Mouse (Mus musculus) MEL (cell line): ENCODE measurements at regions not wholly inside any gene's neighbourhood (a gene's known extent, or its start where the extent isn't known, plus 50 kb on each side); places are given as distances from the start of the nearest gene placed in this dataset.

Experiments
- DNase-seq: peaks from one replicate; pipeline ENCODE4 v3.0.0; 2011; ENCODE audit warnings: low read depth, low spot score
- H3K27ac ChIP-seq: 2 replicates; pipeline ENCODE4 v1.5.1; 2012; ENCODE audit warnings: low read depth, mild to moderate bottlenecking, control low read depth, low read length, moderate library complexity; ENCODE audit not compliant: control insufficient read depth
- H3K27me3 ChIP-seq, 2 experiments: fragments of 150-350 bp in 1 of 2; sonication (generic) in 1 of 2; 2 replicates each; pipeline ENCODE4 v1.6.1; 2012; ENCODE audit warnings: low read length in 2 of 2, mild to moderate bottlenecking in 2 of 2, improper control_type of control experiment in 1 of 2, moderate library complexity in 1 of 2; ENCODE audit not compliant: insufficient read depth in 2 of 2, control insufficient read depth in 1 of 2
- H3K36me3 ChIP-seq, 2 experiments: 2 replicates each; pipeline ENCODE4 v1.6.1; 2012 to 2014; ENCODE audit warnings: low read length in 2 of 2, improper control_type of control experiment in 1 of 2, inconsistent platforms in 1 of 2, mild to moderate bottlenecking in 1 of 2; ENCODE audit not compliant: insufficient read depth in 2 of 2, control insufficient read depth in 1 of 2
- H3K4me1 ChIP-seq, 2 experiments: fragments of 150-350 bp in 1 of 2; sonication (generic) in 1 of 2; 2 replicates each; pipeline ENCODE4 v1.6.1; 2012; ENCODE audit warnings: low read length in 2 of 2, improper control_type of control experiment in 1 of 2, mild to moderate bottlenecking in 1 of 2; ENCODE audit not compliant: insufficient read depth in 2 of 2, control insufficient read depth in 1 of 2
- H3K4me3 ChIP-seq, 2 experiments: fragments of 150-350 bp in 1 of 2; sonication (generic) in 1 of 2; 2 replicates each; pipeline ENCODE4 v1.5.1; 2012; ENCODE audit warnings: low read depth in 2 of 2, low read length in 2 of 2, mild to moderate bottlenecking in 2 of 2, moderate library complexity in 2 of 2, control low read depth in 1 of 2, improper control_type of control experiment in 1 of 2; ENCODE audit not compliant: control insufficient read depth in 1 of 2, insufficient read depth in 1 of 2
- H3K79me2 ChIP-seq: 2 replicates; pipeline ENCODE4 v1.6.1; 2012; ENCODE audit warnings: mild to moderate bottlenecking, low read length, moderate library complexity; ENCODE audit not compliant: control insufficient read depth, poor library complexity, insufficient read depth
- H3K9ac ChIP-seq: 2 replicates; pipeline ENCODE4 v1.6.1; 2012; ENCODE audit warnings: low read depth, mild to moderate bottlenecking, control low read depth, low read length, moderate library complexity; ENCODE audit not compliant: control insufficient read depth, poor library complexity, severe bottlenecking
- H3K9me3 ChIP-seq: fragments of 150-350 bp; sonication (generic); replicated peaks from 2 replicates; pipeline ENCODE4 v1.6.1; 2012; ENCODE audit warnings: mild to moderate bottlenecking, low read length, improper control_type of control experiment, moderate library complexity; ENCODE audit not compliant: insufficient read depth
- CHD2 ChIP-seq: IDR thresholded peaks from 2 replicates; pipeline ENCODE4 v1.6.1; 2011; ENCODE audit warnings: low read length, improper control_type of control experiment
- CTCF ChIP-seq, 3 experiments: IDR thresholded peaks in 2 of 3; conservative IDR thresholded peaks in 1 of 3; 2 replicates each; pipeline ENCODE4 v1.5.1; 2011 to 2012; ENCODE audit warnings: low read length in 3 of 3, low read depth in 2 of 3, mild to moderate bottlenecking in 2 of 3, improper control_type of control experiment in 1 of 3, inconsistent platforms in 1 of 3, mixed read lengths in 1 of 3, moderate library complexity in 1 of 3; ENCODE audit not compliant: control insufficient read depth in 1 of 3, insufficient read depth in 1 of 3, poor library complexity in 1 of 3, severe bottlenecking in 1 of 3
- ELF1 ChIP-seq: IDR thresholded peaks from 2 replicates; pipeline ENCODE4 v1.6.1; 2014; ENCODE audit warnings: low read depth, mild to moderate bottlenecking, inconsistent platforms, low read length, improper control_type of control experiment, moderate library complexity
- HCFC1 ChIP-seq: IDR thresholded peaks from 2 replicates; pipeline ENCODE4 v1.6.1; 2012; ENCODE audit warnings: low read depth, mild to moderate bottlenecking, inconsistent platforms, low read length, improper control_type of control experiment, moderate library complexity
- JUND ChIP-seq: IDR thresholded peaks from 2 replicates; pipeline ENCODE4 v1.6.1; 2011; ENCODE audit warnings: low read depth, mild to moderate bottlenecking, improper control_type of control experiment, low read length
- KAT2A ChIP-seq: conservative IDR thresholded peaks from 2 replicates; pipeline ENCODE4 v1.6.1; 2012; ENCODE audit warnings: low read depth, low read length, improper control_type of control experiment, inconsistent platforms
- MAX ChIP-seq: IDR thresholded peaks from 2 replicates; pipeline ENCODE4 v1.6.1; 2011; ENCODE audit warnings: low read length, improper control_type of control experiment
- MYC ChIP-seq: IDR thresholded peaks from 2 replicates; pipeline ENCODE4 v1.6.1; 2011; ENCODE audit warnings: low read depth, mild to moderate bottlenecking, low read length, improper control_type of control experiment, moderate library complexity
- NELFE ChIP-seq: IDR thresholded peaks from 2 replicates; pipeline ENCODE4 v1.6.1; 2011; ENCODE audit warnings: low read depth, low read length, improper control_type of control experiment
- POLR2A ChIP-seq, 2 experiments: IDR thresholded peaks; 2 replicates each; pipeline ENCODE4 v1.6.1; 2011 to 2012; ENCODE audit warnings: low read length in 2 of 2, mild to moderate bottlenecking in 2 of 2, control low read depth in 1 of 2, improper control_type of control experiment in 1 of 2, low read depth in 1 of 2, moderate library complexity in 1 of 2; ENCODE audit not compliant: control insufficient read depth in 1 of 2, insufficient read depth in 1 of 2, poor library complexity in 1 of 2
- POLR2AphosphoS2 ChIP-seq: IDR thresholded peaks from 2 replicates; pipeline ENCODE4 v1.6.1; 2011; ENCODE audit warnings: low read length, improper control_type of control experiment
- RAD21 ChIP-seq: IDR thresholded peaks from 2 replicates; pipeline ENCODE4 v1.6.1; 2011; ENCODE audit warnings: mild to moderate bottlenecking, low read depth, low read length, improper control_type of control experiment
- RCOR1 ChIP-seq: IDR thresholded peaks from 2 replicates; pipeline ENCODE4 v1.6.1; 2012; ENCODE audit warnings: low read depth, mild to moderate bottlenecking, inconsistent platforms, low read length, improper control_type of control experiment
- SMC3 ChIP-seq: IDR thresholded peaks from 2 replicates; pipeline ENCODE4 v1.6.1; 2011; ENCODE audit warnings: low read depth, low read length, improper control_type of control experiment
- TCF12 ChIP-seq: IDR thresholded peaks from 2 replicates; pipeline ENCODE4 v1.6.1; 2014; ENCODE audit warnings: low read depth, mild to moderate bottlenecking, inconsistent platforms, low read length, improper control_type of control experiment, moderate library complexity
- UBTF ChIP-seq: IDR thresholded peaks from 2 replicates; pipeline ENCODE4 v1.6.1; 2012; ENCODE audit warnings: low read depth, mild to moderate bottlenecking, inconsistent platforms, low read length, improper control_type of control experiment, moderate library complexity, borderline replicate concordance; ENCODE audit not compliant: insufficient read depth
- USF2 ChIP-seq, 2 experiments: IDR thresholded peaks; 2 replicates each; pipeline ENCODE4 v1.6.1; 2011 to 2012; ENCODE audit warnings: improper control_type of control experiment in 2 of 2, low read length in 2 of 2, borderline replicate concordance in 1 of 2, inconsistent platforms in 1 of 2, low read depth in 1 of 2, mild to moderate bottlenecking in 1 of 2; ENCODE audit not compliant: insufficient read depth in 1 of 2
- ZC3H11A ChIP-seq: IDR thresholded peaks from 2 replicates; pipeline ENCODE4 v1.6.1; 2012; ENCODE audit warnings: low read depth, mild to moderate bottlenecking, inconsistent platforms, low read length, improper control_type of control experiment
- ZKSCAN1 ChIP-seq: IDR thresholded peaks from 2 replicates; pipeline ENCODE4 v1.6.1; 2012; ENCODE audit warnings: low read depth, mild to moderate bottlenecking, inconsistent platforms, low read length, improper control_type of control experiment, moderate library complexity
- ZMIZ1 ChIP-seq: IDR thresholded peaks from 2 replicates; pipeline ENCODE4 v1.6.1; 2012; ENCODE audit warnings: low read depth, mild to moderate bottlenecking, inconsistent platforms, low read length, improper control_type of control experiment, moderate library complexity

DNA sequence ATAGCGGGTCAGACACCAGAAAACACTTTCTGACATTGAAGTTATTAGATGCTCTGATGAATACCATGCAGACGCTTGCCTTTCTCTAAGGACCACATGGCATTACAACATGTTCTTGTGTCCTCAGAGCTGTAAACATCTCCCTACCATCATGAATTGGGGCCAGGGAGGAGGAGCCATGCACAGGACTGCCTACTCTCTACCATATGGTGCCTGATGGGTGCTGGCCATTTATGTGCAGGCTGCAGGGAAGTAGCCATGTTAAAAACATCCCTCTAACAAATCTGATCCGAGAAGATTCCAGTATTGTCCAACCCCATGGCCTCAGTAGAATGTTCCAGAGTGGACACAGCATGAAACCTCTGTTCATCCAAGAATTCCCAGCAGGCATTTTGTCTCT lies 330.1 kb upstream of the Camk1g start:
- Histone ChIP-seq H3K27me3 (no peaks in the 10 kb centered on the region; a peak in 1 of 4 replicates), H3K27ac (no peak overlapping the region), H3K9me3 (no peaks in the 10 kb centered on the region), H3K9ac (no peak overlapping the region), H3K36me3 (no peaks in the 10 kb centered on the region), H3K79me2 (no peaks in the 10 kb centered on the region), H3K4me3 (no peak overlapping the region), H3K4me1 (no peaks in the 10 kb centered on the region)
- TF ChIP-seq HCFC1 (no peak), UBTF (no peak), ZC3H11A (no peak), MYC (no peak), KAT2A (no peak), CTCF (IDR thresholded peaks at IDR 0.05 in 2 of 3, conservative IDR thresholded peaks at IDR 0.05 in 1 of 3; ENCODE audit: control insufficient read depth in 1 of 3, insufficient read depth in 1 of 3, low read depth in 2 of 3, low read length in 3 of 3, poor library complexity in 1 of 3, severe bottlenecking in 1 of 3) (no peak), CHD2 (no peak), ZMIZ1 (no peak), ZKSCAN1 (no peak), USF2 (IDR thresholded peaks at IDR 0.05; ENCODE audit: borderline replicate concordance in 1 of 2, insufficient read depth in 1 of 2, low read depth in 1 of 2, low read length in 2 of 2) (no peak), RCOR1 (no peak), POLR2A (IDR thresholded peaks at IDR 0.05; ENCODE audit: control insufficient read depth in 1 of 2, insufficient read depth in 1 of 2, low read depth in 1 of 2, low read length in 2 of 2, poor library complexity in 1 of 2) (no peak)
- DNase-seq, result no peak

DNA sequence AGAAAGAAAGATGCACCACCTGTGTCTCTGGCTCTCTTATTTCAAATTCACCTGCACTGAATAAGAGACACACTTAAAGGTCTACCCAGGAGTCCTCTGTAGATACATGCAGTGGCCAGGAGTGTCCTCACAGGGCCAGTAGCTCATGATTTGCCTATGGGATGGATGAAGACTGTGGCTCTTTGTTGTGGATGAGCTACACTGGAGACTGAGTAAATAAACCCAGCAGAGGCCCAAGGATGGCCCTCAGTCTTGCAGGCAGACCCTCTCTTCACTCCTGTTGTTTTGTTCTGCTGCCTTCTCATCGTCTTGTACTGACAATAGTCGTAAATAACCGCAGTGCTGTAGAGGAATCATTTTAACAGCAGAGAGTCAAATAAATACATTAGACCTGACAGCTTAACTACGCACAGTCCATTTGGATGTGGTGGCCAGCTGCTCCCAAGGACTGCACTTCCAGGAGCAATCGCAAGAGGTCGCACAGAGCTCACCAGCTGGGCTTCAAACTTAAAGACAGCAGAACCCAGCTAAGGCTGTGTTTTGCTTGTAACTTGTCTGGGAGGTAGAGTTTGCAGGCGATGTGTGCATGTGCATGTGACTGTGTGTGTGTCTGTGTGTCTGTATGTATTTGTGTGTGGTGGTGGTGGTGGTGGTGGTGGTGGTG lies 328.6 kb upstream of the Camk1g start:
- no peaks in the 10 kb centered on the region for H3K4me1 ChIP-seq
- H3K27ac ChIP-seq, result no peak overlapping the region
- no peaks in the 10 kb centered on the region for H3K36me3 ChIP-seq
- TF ChIP-seq TCF12, result no peak
- TF ChIP-seq NELFE, result no peak
- TF ChIP-seq CTCF (IDR thresholded peaks at IDR 0.05 in 2 of 3, conservative IDR thresholded peaks at IDR 0.05 in 1 of 3; ENCODE audit: control insufficient read depth in 1 of 3, insufficient read depth in 1 of 3, low read depth in 2 of 3, low read length in 3 of 3, poor library complexity in 1 of 3, severe bottlenecking in 1 of 3), result peak; percentile 45 to 76 (median 63)
- TF ChIP-seq RAD21, result peak; percentile 38
- TF ChIP-seq POLR2AphosphoS2, result no peak
- TF ChIP-seq USF2 (IDR thresholded peaks at IDR 0.05; ENCODE audit: borderline replicate concordance in 1 of 2, insufficient read depth in 1 of 2, low read depth in 1 of 2, low read length in 2 of 2), result no peak
- no peak for TF ChIP-seq ZMIZ1
- no peak for TF ChIP-seq MAX
- TF ChIP-seq ELF1, result no peak
- no peak for TF ChIP-seq UBTF
- peak; percentile 37; the same call in 1 of the 2 replicates for TF ChIP-seq SMC3
- TF ChIP-seq JUND, result no peak
- no peak overlapping the region for H3K9ac ChIP-seq
- DNase-seq, result peak; percentile 13
- no peak overlapping the region for H3K4me3 ChIP-seq
- H3K9me3 ChIP-seq, result no peaks in the 10 kb centered on the region
- no peaks in the 10 kb centered on the region for H3K79me2 ChIP-seq
- H3K27me3 ChIP-seq, result no peaks in the 10 kb centered on the region; a peak in 1 of 4 replicates
